Mouse (Mus musculus): ENCODE measurements at regions not wholly inside any gene's neighbourhood (a gene's known extent, or its start where the extent isn't known, plus 50 kb on each side); places are given as distances from the start of the nearest gene placed in this dataset.
A peak's percentile ranks its signal among the peaks of the same experiment; 100 is the strongest.

DNA sequence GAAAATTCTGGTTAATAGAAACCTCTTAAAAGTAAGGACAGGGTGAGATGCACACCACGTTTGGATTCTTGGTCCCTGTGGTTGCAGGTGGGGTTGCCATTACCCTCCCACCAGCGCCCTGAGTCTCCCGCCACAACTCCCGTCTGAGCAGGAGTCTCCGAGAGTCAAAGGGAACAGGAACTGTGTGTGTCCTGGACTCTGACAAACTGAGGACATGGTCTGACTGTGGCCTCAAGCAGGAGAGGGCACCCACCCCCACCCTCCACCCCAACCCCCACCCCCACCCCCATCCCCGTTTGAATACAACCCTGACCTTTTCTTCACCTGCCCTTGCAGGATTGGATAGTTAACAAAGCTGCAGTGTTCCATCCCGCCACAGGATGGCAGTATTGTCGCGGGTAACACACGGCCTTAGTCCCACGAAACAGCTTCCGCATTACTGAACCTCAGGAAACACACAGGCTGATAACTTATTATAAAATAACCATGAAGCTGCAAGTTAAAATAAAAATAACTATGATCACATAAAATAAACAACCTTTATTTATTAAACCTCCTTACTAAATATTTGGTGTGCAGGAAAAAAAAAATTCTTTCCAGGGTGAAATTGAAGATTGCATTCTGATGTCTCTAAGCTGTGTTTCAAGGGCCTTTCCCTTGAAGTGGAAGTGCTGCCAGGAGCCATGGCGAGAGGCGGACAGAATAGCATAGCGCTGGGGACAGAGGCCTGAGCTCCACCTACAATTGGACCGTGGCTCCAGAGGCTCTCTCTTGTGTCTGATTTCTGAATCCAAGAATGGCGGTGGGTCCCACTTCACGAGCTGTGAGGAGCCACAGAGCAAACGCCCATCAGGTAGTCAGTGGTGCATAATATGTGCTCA is 90.2 kb upstream of the Gpr12 start:
- H3K4me3 ChIP-seq (replicated peaks): no peak overlapping the region
- ATAC-seq (ENCODE audit: low read depth): peak; percentile 52
- H3K36me3 ChIP-seq: no peaks in the 10 kb centered on the region
- peak overlapping the region; percentile 49 for H3K9ac ChIP-seq
- peaks cover 13% of the 10 kb centered on the region for H3K27me3 ChIP-seq
- peaks cover 54% of the 10 kb centered on the region for H3K4me1 ChIP-seq (replicated peaks)
- DNase-seq: peak; percentile 58
- H3K9me3 ChIP-seq (replicated peaks): no peaks in the 10 kb centered on the region
- H3K4me2 ChIP-seq: peak overlapping the region; percentile 10; the same call in 1 of the 2 replicates
- WGBS (ENCODE audit: insufficient replicate concordance): 23% methylated on average over 19 of the region's 19 CpGs
- peak overlapping the region; percentile 88 for H3K27ac ChIP-seq

DNA sequence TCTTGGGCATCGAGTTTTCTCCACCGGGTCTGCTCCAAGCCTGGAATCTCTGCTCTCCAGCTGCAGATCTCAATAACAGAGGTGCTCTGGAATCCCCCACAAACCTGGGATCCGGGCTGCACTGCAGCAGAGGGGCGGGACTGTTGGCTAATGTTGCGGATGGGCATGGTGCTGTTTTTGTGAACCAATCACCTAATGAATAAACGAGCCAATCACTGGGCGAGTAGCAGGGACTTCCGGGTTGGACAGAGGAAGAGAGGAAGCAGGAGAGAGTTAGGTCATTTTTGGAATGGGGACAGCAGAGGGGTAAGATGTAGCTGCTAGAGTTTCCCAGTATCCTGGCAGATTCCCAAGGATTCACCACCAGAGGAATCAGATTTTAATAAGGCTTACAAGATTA is 76.7 kb upstream of the Gpr12 start:
- Histone ChIP-seq H3K9me3 (replicated peaks) (no peaks in the 10 kb centered on the region), H3K9ac (no peak overlapping the region), H3K4me1 (replicated peaks) (no peaks in the 10 kb centered on the region), H3K36me3 (no peaks in the 10 kb centered on the region), H3K27me3 (no peaks in the 10 kb centered on the region), H3K27ac (no peak overlapping the region), H3K4me3 (replicated peaks) (no peak overlapping the region), H3K4me2 (no peak overlapping the region)
- DNase-seq: no peak
- 66% methylated on average over 8 of the region's 8 CpGs for WGBS (ENCODE audit: insufficient replicate concordance)
- no peak for ATAC-seq (ENCODE audit: low read depth)

DNA sequence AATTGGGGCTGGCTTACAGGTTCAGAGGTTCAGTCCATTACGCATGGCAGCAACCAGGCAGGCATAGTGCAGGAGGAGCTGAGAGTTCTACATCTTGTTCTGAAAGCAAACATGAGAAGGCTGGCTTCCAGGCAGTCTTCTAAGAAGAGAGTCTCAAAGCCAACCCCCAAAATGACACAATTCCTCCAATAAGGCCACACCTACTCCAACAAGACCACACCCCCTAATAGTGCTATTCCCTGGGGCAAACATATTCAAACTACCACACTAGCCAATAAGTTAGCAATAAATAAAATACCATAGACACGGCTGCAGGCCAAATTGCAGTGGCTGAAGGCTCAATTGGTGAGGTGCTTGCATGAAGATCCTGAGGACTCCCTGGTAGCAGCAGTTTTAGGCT is 72.2 kb upstream of the Gpr12 start:
- no peak for DNase-seq
- H3K4me3 ChIP-seq (replicated peaks): no peak overlapping the region
- H3K27me3 ChIP-seq: no peaks in the 10 kb centered on the region
- 60% methylated on average over 2 of the region's 2 CpGs for WGBS (ENCODE audit: insufficient replicate concordance)
- no peak overlapping the region for H3K27ac ChIP-seq
- ATAC-seq (ENCODE audit: low read depth): no peak
- no peaks in the 10 kb centered on the region for H3K9me3 ChIP-seq (replicated peaks)
- no peak overlapping the region for H3K4me2 ChIP-seq
- no peaks in the 10 kb centered on the region for H3K4me1 ChIP-seq (replicated peaks)
- H3K9ac ChIP-seq: no peak overlapping the region
- H3K36me3 ChIP-seq: no peaks in the 10 kb centered on the region

DNA sequence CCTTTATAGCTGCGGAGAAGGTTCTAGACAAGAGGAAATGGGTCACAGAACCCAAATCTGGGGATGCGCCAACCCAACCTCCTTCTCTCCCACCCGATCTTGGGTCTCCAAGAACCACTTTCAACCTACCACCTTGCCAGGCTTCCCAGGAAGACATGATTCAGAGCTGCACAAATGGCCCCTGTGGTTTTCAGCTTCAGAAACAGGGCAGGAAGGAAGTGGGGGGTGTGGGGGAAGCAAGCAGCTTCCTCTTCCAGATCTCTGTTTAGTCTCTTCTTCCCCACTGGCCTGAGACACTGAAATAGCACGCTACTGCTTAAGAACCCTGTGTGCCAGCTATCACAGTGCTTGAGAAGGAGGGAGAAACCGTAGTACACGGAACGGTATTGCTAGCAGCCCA is 70.4 kb upstream of the Gpr12 start:
- no peak overlapping the region for H3K4me3 ChIP-seq (replicated peaks)

DNA sequence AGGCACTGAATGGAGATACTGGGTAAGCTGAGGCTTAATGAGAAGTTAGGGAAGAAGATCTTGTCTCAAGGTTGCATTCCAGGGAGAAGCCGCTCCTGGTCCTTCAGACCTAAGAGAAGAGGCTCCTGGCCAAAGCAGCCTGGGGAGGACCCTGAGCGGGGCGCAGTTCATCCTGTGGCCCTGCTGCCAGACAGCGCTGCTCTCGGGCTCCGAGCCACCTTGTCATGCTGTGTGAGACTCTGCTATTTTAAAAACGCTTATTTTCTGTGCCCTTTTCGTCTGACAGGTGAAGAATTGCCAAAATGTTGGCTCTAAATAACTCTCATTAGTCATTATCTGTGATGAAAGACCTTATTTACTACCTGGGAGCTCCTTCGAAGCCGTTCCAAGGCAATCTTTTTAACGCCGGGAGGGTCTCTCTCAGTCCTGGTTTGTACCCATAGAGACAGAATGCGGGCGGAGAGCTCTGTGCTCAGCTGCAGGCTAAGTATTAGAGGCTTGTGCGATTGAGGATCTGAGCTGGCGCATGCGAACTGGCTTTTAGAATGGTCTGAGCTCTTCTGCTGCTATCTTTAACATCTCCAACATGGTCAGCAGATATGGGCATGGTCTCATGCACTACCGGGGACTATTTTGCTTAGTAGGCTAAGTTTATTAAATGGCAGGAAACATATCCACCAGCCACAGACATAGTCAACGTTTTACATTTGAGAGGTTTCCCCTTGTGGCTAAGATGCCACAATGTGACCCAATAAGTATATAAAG is 68.8 kb upstream of the Gpr12 start:
- no peak overlapping the region for H3K27ac ChIP-seq
- no peak overlapping the region for H3K4me2 ChIP-seq
- DNase-seq: no peak
- H3K9me3 ChIP-seq (replicated peaks): no peaks in the 10 kb centered on the region
- H3K27me3 ChIP-seq: no peaks in the 10 kb centered on the region
- ATAC-seq (ENCODE audit: low read depth): no peak
- no peaks in the 10 kb centered on the region for H3K4me1 ChIP-seq (replicated peaks)
- no peak overlapping the region for H3K9ac ChIP-seq
- no peaks in the 10 kb centered on the region for H3K36me3 ChIP-seq
- H3K4me3 ChIP-seq (replicated peaks): no peak overlapping the region
- 62% methylated on average over 19 of the region's 19 CpGs for WGBS (ENCODE audit: insufficient replicate concordance)

More for the DNA sequence above, 70.4 kb upstream of the Gpr12 start:
- H3K4me2 ChIP-seq: peak overlapping the region; percentile 7; the same call in 1 of the 2 replicates
- H3K9ac ChIP-seq: no peak overlapping the region
- no peaks in the 10 kb centered on the region for H3K4me1 ChIP-seq (replicated peaks)
- 22% methylated on average over 7 of the region's 7 CpGs for WGBS (ENCODE audit: insufficient replicate concordance)
- no peaks in the 10 kb centered on the region for H3K9me3 ChIP-seq (replicated peaks)
- no peak for ATAC-seq (ENCODE audit: low read depth)
- no peaks in the 10 kb centered on the region for H3K36me3 ChIP-seq
- H3K27ac ChIP-seq: no peak overlapping the region
- H3K27me3 ChIP-seq: no peaks in the 10 kb centered on the region
- DNase-seq: no peak

DNA sequence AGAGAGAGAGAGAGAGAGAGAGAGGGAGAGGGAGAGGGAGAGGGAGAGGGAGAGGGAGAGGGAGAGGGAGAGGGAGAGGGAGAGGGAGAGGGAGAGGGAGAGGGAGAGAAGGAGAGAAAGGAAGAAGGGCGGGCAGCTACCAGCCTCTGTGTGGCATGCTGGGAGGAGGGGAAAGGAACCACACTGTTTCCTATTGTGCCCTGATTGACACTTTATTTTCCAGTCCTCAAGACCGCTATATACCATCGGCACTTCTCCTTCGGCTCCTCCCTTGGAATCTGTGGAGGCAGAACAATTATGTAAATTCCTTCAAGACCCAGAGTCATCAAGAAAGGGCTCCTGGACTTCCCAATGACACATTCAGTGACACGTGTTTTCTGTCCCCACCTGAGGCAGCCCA is 67.8 kb upstream of the Gpr12 start:
- no peaks in the 10 kb centered on the region for H3K36me3 ChIP-seq
- no peaks in the 10 kb centered on the region for H3K27me3 ChIP-seq
- no peak for DNase-seq
- H3K4me3 ChIP-seq (replicated peaks): no peak overlapping the region
- WGBS (ENCODE audit: insufficient replicate concordance): 35% methylated on average over 5 of the region's 5 CpGs
- no peak for ATAC-seq (ENCODE audit: low read depth)
- no peak overlapping the region for H3K27ac ChIP-seq
- no peak overlapping the region for H3K9ac ChIP-seq
- H3K4me1 ChIP-seq (replicated peaks): no peaks in the 10 kb centered on the region
- no peaks in the 10 kb centered on the region for H3K9me3 ChIP-seq (replicated peaks)
- no peak overlapping the region for H3K4me2 ChIP-seq

DNA sequence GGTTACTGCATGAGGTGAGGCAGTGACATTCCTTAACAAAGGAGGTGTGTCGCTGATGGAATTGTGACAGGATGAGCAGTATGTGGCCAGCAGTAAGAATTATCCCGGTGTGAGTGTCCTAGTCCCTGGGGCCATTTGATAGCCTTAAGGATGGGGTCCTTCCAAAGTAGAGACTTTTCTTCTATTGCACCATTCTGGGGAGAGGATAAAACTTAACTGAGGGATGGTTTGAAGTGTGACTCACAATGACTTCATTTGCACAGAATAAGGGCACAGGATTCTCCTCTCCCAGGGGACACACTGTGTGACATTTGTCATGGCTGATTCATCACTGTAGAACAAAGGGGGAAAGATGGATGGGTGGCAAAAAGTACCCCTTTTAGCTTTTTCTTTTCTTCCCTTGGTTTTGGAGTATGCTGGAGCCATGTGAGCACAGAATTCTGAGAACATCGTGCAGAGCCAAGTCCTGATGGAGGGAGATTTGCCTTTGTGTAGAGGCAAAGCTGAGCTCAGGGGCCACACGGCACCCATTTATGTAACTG is 63.6 kb upstream of the Gpr12 start:
- Histone ChIP-seq H3K9ac (no peak overlapping the region), H3K9me3 (replicated peaks) (no peaks in the 10 kb centered on the region), H3K4me1 (replicated peaks) (no peaks in the 10 kb centered on the region), H3K4me2 (no peak overlapping the region), H3K36me3 (no peaks in the 10 kb centered on the region), H3K4me3 (replicated peaks) (no peak overlapping the region), H3K27ac (no peak overlapping the region), H3K27me3 (no peaks in the 10 kb centered on the region)
- 66% methylated on average over 4 of the region's 4 CpGs for WGBS (ENCODE audit: insufficient replicate concordance)
- DNase-seq (no peak), ATAC-seq (ENCODE audit: low read depth) (no peak)

DNA sequence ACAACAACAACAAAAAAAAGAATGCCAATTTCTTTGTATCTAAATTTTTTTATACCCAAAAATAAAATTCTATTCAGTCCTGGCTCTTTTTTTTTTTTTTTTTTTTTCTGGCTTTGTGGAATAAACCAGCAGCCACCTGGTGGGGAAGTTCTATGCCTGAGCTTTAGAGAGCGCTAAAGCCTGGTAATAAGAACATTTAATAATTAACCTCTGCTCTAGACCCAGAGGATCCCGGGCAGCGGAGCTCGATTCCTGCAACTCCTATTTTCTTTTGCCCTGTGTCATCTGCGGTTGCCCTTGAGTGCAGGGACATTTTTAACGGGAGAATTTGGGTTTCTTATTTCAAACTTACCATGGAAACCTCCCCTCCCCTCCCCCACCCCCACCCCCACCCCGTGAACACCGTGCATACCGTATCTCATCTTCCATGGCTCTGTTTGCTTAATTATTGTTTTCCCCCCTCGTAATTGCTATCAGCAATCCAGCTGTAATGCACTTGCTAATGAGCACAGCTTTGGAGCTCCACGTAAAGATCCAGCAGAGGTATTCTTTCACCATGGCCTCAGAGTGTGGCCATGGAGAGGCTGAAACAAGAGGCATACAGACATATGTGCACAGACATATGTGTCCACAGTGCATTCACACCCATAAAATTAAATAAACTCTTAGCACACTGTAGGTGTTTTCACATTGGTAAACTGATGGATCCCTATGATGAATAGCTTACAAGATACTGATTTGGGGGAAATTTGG is 62.8 kb upstream of the Gpr12 start:
- Histone ChIP-seq H3K4me2 (no peak overlapping the region), H3K27ac (no peak overlapping the region), H3K9me3 (replicated peaks) (no peaks in the 10 kb centered on the region), H3K27me3 (no peaks in the 10 kb centered on the region), H3K4me1 (replicated peaks) (no peaks in the 10 kb centered on the region), H3K4me3 (replicated peaks) (no peak overlapping the region), H3K36me3 (no peaks in the 10 kb centered on the region), H3K9ac (no peak overlapping the region)
- 54% methylated on average over 11 of the region's 11 CpGs for WGBS (ENCODE audit: insufficient replicate concordance)
- DNase-seq: no peak
- ATAC-seq (ENCODE audit: low read depth): no peak

DNA sequence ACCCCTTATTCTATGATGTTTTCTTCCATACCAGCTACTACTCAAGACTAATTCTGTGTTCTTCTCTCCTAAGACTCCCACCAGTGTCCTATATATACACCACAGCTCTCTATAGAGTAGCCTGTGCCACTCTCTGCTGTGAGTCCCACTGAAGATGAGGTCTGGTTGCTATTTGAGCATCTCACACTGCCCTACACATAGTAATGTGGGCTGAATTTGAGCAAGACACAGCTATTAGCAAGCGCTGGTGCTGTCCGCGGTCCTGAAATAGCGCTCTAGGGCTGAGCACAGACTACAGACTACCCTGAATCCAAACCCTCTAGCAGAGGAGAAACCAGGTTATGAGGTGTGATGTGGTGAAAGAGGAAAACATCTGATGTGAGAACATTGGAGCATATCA is 59.5 kb upstream of the Gpr12 start:
- 2% methylated on average over 4 of the region's 4 CpGs for WGBS (ENCODE audit: insufficient replicate concordance)
- no peaks in the 10 kb centered on the region for H3K27me3 ChIP-seq
- H3K27ac ChIP-seq: no peak overlapping the region
- no peak overlapping the region for H3K9ac ChIP-seq
- H3K4me2 ChIP-seq: no peak overlapping the region
- no peaks in the 10 kb centered on the region for H3K4me1 ChIP-seq (replicated peaks)
- H3K9me3 ChIP-seq (replicated peaks): no peaks in the 10 kb centered on the region
- DNase-seq: peak; percentile 11
- H3K4me3 ChIP-seq (replicated peaks): no peak overlapping the region
- H3K36me3 ChIP-seq: no peaks in the 10 kb centered on the region
- no peak for ATAC-seq (ENCODE audit: low read depth)

DNA sequence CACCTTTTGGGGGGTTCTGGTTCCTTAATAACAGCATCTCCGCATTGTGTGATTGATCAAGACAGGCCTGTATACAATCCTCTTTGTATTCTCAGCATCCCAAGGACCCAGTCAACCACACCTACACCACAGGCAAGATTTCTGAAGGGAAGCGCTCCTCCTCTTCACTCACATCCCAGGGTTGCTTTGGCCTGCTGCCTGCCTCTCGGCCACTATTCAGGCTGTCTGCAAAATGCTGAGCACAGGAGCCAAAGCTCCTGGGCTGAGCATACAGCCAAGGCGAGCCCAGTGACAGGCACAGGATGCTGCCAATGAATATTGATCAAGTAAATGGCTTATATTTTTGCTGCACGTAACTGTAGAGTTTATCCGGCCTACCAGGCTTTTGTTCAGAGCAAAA is 56.9 kb upstream of the Gpr12 start:
- no peak for DNase-seq
- Histone ChIP-seq H3K27me3 (no peaks in the 10 kb centered on the region), H3K9ac (no peak overlapping the region), H3K9me3 (replicated peaks) (no peaks in the 10 kb centered on the region), H3K4me3 (replicated peaks) (no peak overlapping the region), H3K4me2 (no peak overlapping the region), H3K4me1 (replicated peaks) (no peaks in the 10 kb centered on the region), H3K27ac (no peak overlapping the region), H3K36me3 (no peaks in the 10 kb centered on the region)
- no peak for ATAC-seq (ENCODE audit: low read depth)
- 65% methylated on average over 6 of the region's 6 CpGs for WGBS (ENCODE audit: insufficient replicate concordance)

DNA sequence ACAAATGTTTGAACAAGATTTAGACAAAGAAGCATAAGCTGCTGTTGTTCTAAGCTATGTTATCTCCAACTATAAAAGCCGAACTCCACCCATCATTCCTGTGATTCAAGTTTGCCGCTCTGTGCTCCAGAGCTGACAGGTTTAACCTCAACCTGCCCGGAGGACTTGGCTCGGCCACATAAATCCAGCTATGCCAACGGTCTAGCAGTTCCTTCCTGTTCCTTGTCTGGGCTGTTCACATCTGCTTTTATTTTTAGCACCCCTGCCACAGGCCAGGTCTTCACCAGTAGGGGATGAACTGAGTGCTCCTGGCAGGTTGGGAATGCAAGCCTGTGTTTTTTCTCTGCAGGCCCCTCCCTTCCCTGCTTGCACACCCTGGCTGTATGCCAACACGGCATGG is 51.8 kb upstream of the Gpr12 start:
- H3K36me3 ChIP-seq: no peaks in the 10 kb centered on the region
- no peak overlapping the region for H3K4me3 ChIP-seq (replicated peaks)
- H3K27me3 ChIP-seq: no peaks in the 10 kb centered on the region
- no peak overlapping the region for H3K9ac ChIP-seq
- no peak overlapping the region for H3K27ac ChIP-seq
- 38% methylated on average over 6 of the region's 6 CpGs for WGBS (ENCODE audit: insufficient replicate concordance)
- no peak for DNase-seq
- ATAC-seq (ENCODE audit: low read depth): no peak
- no peaks in the 10 kb centered on the region for H3K9me3 ChIP-seq (replicated peaks)
- no peak overlapping the region for H3K4me2 ChIP-seq
- no peaks in the 10 kb centered on the region for H3K4me1 ChIP-seq (replicated peaks)

Measured in liver, embryonic 13.5 days (tissue).